Comparison of ENCODE assay signal across 13 mouse cellular contexts in the genomic region with DNA sequence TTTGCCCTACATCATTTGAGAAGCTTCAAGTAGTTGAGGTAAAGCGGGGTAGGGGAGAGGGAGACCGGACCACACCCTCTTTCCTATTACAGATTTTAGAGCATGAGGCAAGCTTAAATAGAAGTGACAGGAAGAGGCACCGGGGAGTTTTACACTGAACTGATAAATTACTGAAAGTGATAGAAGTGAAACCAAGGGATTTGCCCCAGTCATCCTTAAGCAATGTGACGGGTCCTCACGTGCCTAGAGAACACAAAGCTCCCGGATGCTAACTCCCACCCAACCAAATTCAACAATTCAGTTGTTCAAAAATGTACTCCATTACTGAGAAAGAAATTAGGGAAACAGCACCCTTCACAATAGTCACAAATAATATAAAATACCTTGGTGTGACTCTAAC. TPM values are rescaled to one million over a fixed set of nuclear protein-coding genes. Genes with fewer than 3 reads are reported as not detected.
"Had no signal": no experiment of that assay in that cellular context is flagged by ENCODE, and none has a peak within 500 bp of the region (broad histone marks: within the 10 kb centered on the region; RNA-seq: fewer than 3 reads in every experiment).

No protein-coding gene starts in this region.

- ATAC-seq: intestine, postnatal 0 days; liver, postnatal 0 days; midbrain, embryonic 15.5 days had no signal

- DNase-seq: kidney, adult 8-10 months; kidney, postnatal 25 days; layer of hippocampus, adult 9-11 months; layer of hippocampus, postnatal 36 days; liver; liver, embryonic 13.5 days; liver, postnatal 0 days; lung, postnatal 36 days; retina, postnatal 1 day; right cerebral cortex, postnatal 14 days; thymus, postnatal 25 days had no signal

RNA-seq across cellular contexts. Expression of a gene that starts 32.0 kb away (rescaled TPM):
- polyA plus RNA-seq: intestine, postnatal 0 days had no signal
